Mouse (Mus musculus): ENCODE results near the gene Skor1. TPM values are rescaled to one million over a fixed set of nuclear protein-coding genes. Genes with fewer than 3 reads are reported as not detected.

Gene Skor1
- polyA plus RNA-seq, 1 experiment from 2014 or later, result not detected

DNA sequence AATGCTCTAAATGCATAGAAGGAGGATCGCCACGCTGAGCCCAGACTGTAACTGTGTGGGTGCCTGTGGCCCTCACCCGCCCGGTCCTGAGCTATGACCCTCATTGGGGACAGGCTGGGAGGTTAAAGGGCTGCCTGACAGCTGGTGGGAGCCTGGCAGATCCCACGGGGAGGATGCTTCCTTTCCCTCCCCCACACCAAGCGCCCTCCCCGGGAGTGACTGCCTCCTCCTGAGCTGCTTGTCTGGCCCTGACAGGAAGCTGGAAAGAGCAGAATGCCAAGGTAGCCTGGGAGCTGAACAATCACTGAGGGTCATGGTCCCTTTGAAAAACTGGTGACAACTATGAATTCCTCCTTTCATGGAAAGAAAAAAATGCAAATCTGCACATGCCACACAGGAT, 38.5 kb upstream of the Skor1 start:
- WGBS (ENCODE audit: insufficient replicate concordance), result 52% methylated on average over 7 of the region's 7 CpGs
- DNase-seq, result no peak
- no peak for ATAC-seq
- Histone ChIP-seq H3K27ac (ENCODE audit: low read depth) (no peak overlapping the region), H3K4me2 (ENCODE audit: low read depth, low read length) (no peak overlapping the region), H3K9me3 (ENCODE audit: low read length) (no peaks in the 10 kb centered on the region), H3K36me3 (replicated peaks; ENCODE audit: insufficient read depth, low read length) (no peaks in the 10 kb centered on the region; the same call in 1 of the 2 replicates), H3K4me1 (ENCODE audit: insufficient read depth) (peaks cover 11% of the 10 kb centered on the region), H3K27me3 (ENCODE audit: insufficient read depth, low read length) (no peaks in the 10 kb centered on the region), H3K4me3 (ENCODE audit: low read depth, low read length) (no peak overlapping the region), H3K9ac (replicated peaks) (no peak overlapping the region)
- no peak for TF ChIP-seq CTCF (IDR thresholded peaks at IDR 0.05; ENCODE audit: low read depth)
- no peak for TF ChIP-seq EP300 (IDR thresholded peaks at IDR 0.05; ENCODE audit: low read depth)

DNA sequence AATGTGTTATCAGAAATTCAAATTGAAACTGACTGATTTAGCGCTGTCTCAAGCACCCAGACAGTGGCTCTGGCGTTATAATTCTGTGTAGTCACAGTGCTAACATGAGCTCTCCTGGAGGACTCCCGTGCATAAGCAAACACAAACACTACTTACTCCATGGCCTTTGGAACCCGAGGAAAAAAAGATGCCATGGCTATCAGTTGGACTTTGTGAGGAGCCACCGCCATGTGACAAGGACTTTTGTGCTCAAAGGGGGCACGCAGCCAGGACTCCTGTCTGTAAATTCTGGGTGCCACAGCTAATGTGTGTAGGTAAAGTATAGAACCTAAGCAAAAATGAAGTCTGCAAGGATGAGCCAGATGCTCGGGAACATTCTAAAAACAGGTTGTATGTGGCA, 36.5 kb upstream of the Skor1 start:
- DNase-seq (peak; percentile 33), ATAC-seq (peak; percentile 41)
- Histone ChIP-seq H3K9me3 (ENCODE audit: low read length) (no peaks in the 10 kb centered on the region), H3K4me3 (ENCODE audit: low read depth, low read length) (no peak overlapping the region), H3K36me3 (replicated peaks; ENCODE audit: insufficient read depth, low read length) (peaks cover 2% of the 10 kb centered on the region; the same call in 1 of the 2 replicates), H3K4me2 (ENCODE audit: low read depth, low read length) (peak overlapping the region; percentile 6; the same call in 1 of the 2 replicates), H3K9ac (replicated peaks) (no peak overlapping the region), H3K27ac (ENCODE audit: low read depth) (peak overlapping the region; percentile 44; the same call in 1 of the 2 replicates), H3K27me3 (ENCODE audit: insufficient read depth, low read length) (no peaks in the 10 kb centered on the region), H3K4me1 (ENCODE audit: insufficient read depth) (peaks cover 11% of the 10 kb centered on the region)
- TF ChIP-seq EP300 (IDR thresholded peaks at IDR 0.05; ENCODE audit: low read depth) (no peak), CTCF (IDR thresholded peaks at IDR 0.05; ENCODE audit: low read depth) (no peak)
- 61% methylated on average over 7 of the region's 7 CpGs for WGBS (ENCODE audit: insufficient replicate concordance)

GRCm38 (mm10) chr9:63183864-63184263, 35.1 kb upstream of the Skor1 start:
- ATAC-seq (peak; percentile 81), DNase-seq (peak; percentile 33)
- Histone ChIP-seq H3K27me3 (ENCODE audit: insufficient read depth, low read length) (no peaks in the 10 kb centered on the region), H3K4me1 (ENCODE audit: insufficient read depth) (peaks cover 11% of the 10 kb centered on the region), H3K4me3 (ENCODE audit: low read depth, low read length) (no peak overlapping the region), H3K27ac (ENCODE audit: low read depth) (peak overlapping the region; percentile 62; the same call in 1 of the 2 replicates), H3K9ac (replicated peaks) (no peak overlapping the region), H3K36me3 (replicated peaks; ENCODE audit: insufficient read depth, low read length) (peaks cover 5% of the 10 kb centered on the region; the same call in 1 of the 2 replicates), H3K9me3 (ENCODE audit: low read length) (no peaks in the 10 kb centered on the region), H3K4me2 (ENCODE audit: low read depth, low read length) (no peak overlapping the region)
- 66% methylated on average over 7 of the region's 7 CpGs for WGBS (ENCODE audit: insufficient replicate concordance)
- TF ChIP-seq CTCF (IDR thresholded peaks at IDR 0.05; ENCODE audit: low read depth) (no peak), EP300 (IDR thresholded peaks at IDR 0.05; ENCODE audit: low read depth) (no peak)

- H3K27me3 ChIP-seq (ENCODE audit: insufficient read depth, low read length), result no peaks in the 10 kb centered on the region
- no peak overlapping the region for H3K27ac ChIP-seq (ENCODE audit: low read depth)
- no peaks in the 10 kb centered on the region for H3K9me3 ChIP-seq (ENCODE audit: low read length)
- no peak for DNase-seq
- H3K4me3 ChIP-seq (ENCODE audit: low read depth, low read length), result no peak overlapping the region
- H3K4me1 ChIP-seq (ENCODE audit: insufficient read depth), result peaks cover 11% of the 10 kb centered on the region
- peaks cover 5% of the 10 kb centered on the region; the same call in 1 of the 2 replicates for H3K36me3 ChIP-seq (replicated peaks; ENCODE audit: insufficient read depth, low read length)
- ATAC-seq, result no peak
- 82% methylated on average over 14 of the region's 14 CpGs for whole genome bisulfite sequencing (ENCODE audit: insufficient replicate concordance)
- TF ChIP-seq EP300 (IDR thresholded peaks at IDR 0.05; ENCODE audit: low read depth), result no peak
- TF ChIP-seq CTCF (IDR thresholded peaks at IDR 0.05; ENCODE audit: low read depth), result no peak
- no peak overlapping the region for H3K4me2 ChIP-seq (ENCODE audit: low read depth, low read length)
- no peak overlapping the region for H3K9ac ChIP-seq (replicated peaks)
Observed at GRCm38 (mm10) chr9:63182306-63182960, 33.7 kb upstream of the Skor1 start.

DNA sequence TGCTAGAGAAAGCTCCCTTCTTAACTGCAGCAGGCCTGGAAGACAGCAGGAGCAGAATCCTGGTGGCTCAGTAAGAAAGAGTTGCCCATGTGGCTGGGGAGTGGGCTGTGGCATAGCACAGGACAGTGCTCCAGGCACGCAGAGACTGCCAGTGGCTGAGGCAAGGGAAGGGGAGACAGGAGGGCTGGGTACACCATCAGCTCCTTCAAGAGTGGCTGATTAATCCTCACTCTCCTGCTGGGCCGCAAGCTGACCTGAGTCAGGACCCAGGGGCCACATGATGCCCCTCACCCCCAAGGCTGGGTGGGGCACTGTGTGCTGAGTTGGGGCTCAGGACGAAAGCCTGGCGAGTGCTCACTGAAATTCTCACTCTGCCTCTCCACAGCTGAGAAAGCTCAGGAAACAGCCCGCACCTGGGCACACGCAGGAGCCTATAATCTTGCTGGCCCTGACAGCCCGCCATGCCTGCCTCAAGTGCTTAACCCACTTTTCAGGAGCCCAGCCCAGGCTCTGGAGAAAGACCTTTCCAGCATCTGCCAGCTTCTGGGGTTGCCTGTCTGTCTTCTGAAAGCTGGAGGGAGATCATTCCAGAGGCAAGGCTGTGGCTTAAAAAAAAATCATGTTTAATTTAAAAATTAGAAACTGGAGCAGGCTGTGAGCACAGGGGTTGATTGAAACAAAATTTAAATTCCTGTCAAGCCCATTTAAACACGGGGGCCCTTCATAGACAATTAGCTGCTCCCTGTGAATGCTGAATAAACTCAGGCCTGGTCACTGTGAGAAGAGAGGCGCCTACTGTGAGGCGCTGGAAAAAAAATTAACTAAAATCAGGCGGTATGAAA, 32.8 kb upstream of the Skor1 start:
- no peak overlapping the region for H3K4me3 ChIP-seq (ENCODE audit: low read depth, low read length)

DNA sequence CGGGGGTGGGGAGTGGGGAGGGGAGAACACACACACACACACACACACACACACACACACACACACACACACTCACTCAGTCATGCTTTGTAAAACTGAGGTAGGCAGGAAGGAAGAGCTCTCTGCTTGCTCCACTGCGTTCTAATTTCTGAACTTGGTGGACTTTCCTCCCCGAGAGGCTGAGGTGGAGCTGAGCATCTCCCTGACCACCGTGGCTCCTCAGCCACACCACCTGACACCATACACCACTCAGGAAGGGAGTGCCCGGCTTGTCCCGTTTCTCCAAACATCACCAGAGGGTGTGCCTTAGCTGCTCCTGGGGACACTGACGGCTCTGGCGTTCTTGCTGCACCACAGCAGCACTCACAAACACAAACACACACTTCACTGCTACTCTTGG, 29.5 kb upstream of the Skor1 start:
- no peak for ATAC-seq
- Histone ChIP-seq H3K27ac (ENCODE audit: low read depth) (no peak overlapping the region), H3K9ac (replicated peaks) (no peak overlapping the region), H3K4me3 (ENCODE audit: low read depth, low read length) (no peak overlapping the region), H3K36me3 (replicated peaks; ENCODE audit: insufficient read depth, low read length) (peaks cover 5% of the 10 kb centered on the region; the same call in 1 of the 2 replicates), H3K4me2 (ENCODE audit: low read depth, low read length) (no peak overlapping the region), H3K27me3 (ENCODE audit: insufficient read depth, low read length) (no peaks in the 10 kb centered on the region), H3K9me3 (ENCODE audit: low read length) (no peaks in the 10 kb centered on the region), H3K4me1 (ENCODE audit: insufficient read depth) (no peaks in the 10 kb centered on the region)
- TF ChIP-seq EP300 (IDR thresholded peaks at IDR 0.05; ENCODE audit: low read depth) (no peak), CTCF (IDR thresholded peaks at IDR 0.05; ENCODE audit: low read depth) (no peak)
- DNase-seq, result no peak
- WGBS (ENCODE audit: insufficient replicate concordance), result 72% methylated on average over 8 of the region's 8 CpGs

More for the DNA sequence above, 32.8 kb upstream of the Skor1 start:
- Histone ChIP-seq H3K27me3 (ENCODE audit: insufficient read depth, low read length) (no peaks in the 10 kb centered on the region), H3K36me3 (replicated peaks; ENCODE audit: insufficient read depth, low read length) (peaks cover 5% of the 10 kb centered on the region; the same call in 1 of the 2 replicates), H3K9me3 (ENCODE audit: low read length) (no peaks in the 10 kb centered on the region), H3K4me2 (ENCODE audit: low read depth, low read length) (no peak overlapping the region), H3K4me1 (ENCODE audit: insufficient read depth) (peaks cover 11% of the 10 kb centered on the region), H3K27ac (ENCODE audit: low read depth) (no peak overlapping the region), H3K9ac (replicated peaks) (no peak overlapping the region)
- no peak for ATAC-seq
- WGBS (ENCODE audit: insufficient replicate concordance), result 82% methylated on average over 11 of the region's 11 CpGs
- no peak for TF ChIP-seq CTCF (IDR thresholded peaks at IDR 0.05; ENCODE audit: low read depth)
- no peak for TF ChIP-seq EP300 (IDR thresholded peaks at IDR 0.05; ENCODE audit: low read depth)
- no peak for DNase-seq

Measured in liver, postnatal 0 days (tissue).